Mouse (Mus musculus) kidney, embryonic 14.5 days (tissue): ENCODE measurements around the gene Grtp1. TPM values are rescaled to one million over a fixed set of nuclear protein-coding genes. Genes with fewer than 3 reads are reported as not detected.
A peak's percentile ranks its signal among the peaks of the same experiment; 100 is the strongest.

Experiments
- ATAC-seq: fragments of 200-750 bp; cut with Nextera tagmentation; 2 replicates; pipeline ENCODE4 v1.8.0; 2017; ENCODE audit warnings: moderate number of reproducible peaks, mild to moderate bottlenecking, moderate TSS enrichment, moderate library complexity; ENCODE audit not compliant: low FRiP score, low TSS enrichment
- H3K27ac ChIP-seq: fragments of 300-500 bp; sonication (generic); 2 replicates; pipeline ENCODE4 v1.5.1; 2014; ENCODE audit warnings: low read depth, mild to moderate bottlenecking, low read length, moderate library complexity, mixed read lengths
- H3K27me3 ChIP-seq: fragments of 300-500 bp; sonication (generic); 2 replicates; pipeline ENCODE4 v1.6.1; 2014; ENCODE audit warnings: mild to moderate bottlenecking, low read length; ENCODE audit not compliant: control insufficient read depth, insufficient read depth
- H3K36me3 ChIP-seq: fragments of 300-500 bp; sonication (generic); 2 replicates; pipeline ENCODE4 v1.6.1; 2014; ENCODE audit warnings: low read length, mixed read lengths; ENCODE audit not compliant: control insufficient read depth, insufficient read depth
- H3K4me1 ChIP-seq: fragments of 300-500 bp; sonication (generic); 2 replicates; pipeline ENCODE4 v1.6.1; 2014; ENCODE audit warnings: low read length, mixed read lengths; ENCODE audit not compliant: control insufficient read depth, insufficient read depth
- H3K4me2 ChIP-seq: fragments of 300-500 bp; sonication (generic); replicated peaks from 2 replicates; pipeline ENCODE4 v1.6.1; 2014; ENCODE audit warnings: low read depth, mild to moderate bottlenecking, low read length
- H3K4me3 ChIP-seq: fragments of 300-500 bp; sonication (generic); 2 replicates; pipeline ENCODE4 v1.5.1; 2014; ENCODE audit warnings: mild to moderate bottlenecking, low read length
- H3K9ac ChIP-seq: fragments of 300-500 bp; sonication (generic); 2 replicates; pipeline ENCODE4 v1.6.1; 2014; ENCODE audit warnings: low read depth, mild to moderate bottlenecking, low read length, moderate library complexity
- H3K9me3 ChIP-seq: fragments of 300-500 bp; sonication (generic); 2 replicates; pipeline ENCODE4 v1.6.1; 2016; ENCODE audit warnings: low read length; ENCODE audit not compliant: control insufficient read depth
- WGBS: fragments of 180-500 bp; shearing (Covaris S2); extraction: QIAGEN DNeasy Blood & Tissue Kit; methylation state at CpG from one replicate; pipeline ENCODE4 v1.1.7; 2014; 5-methylcytosine and 5-hydroxymethylcytosine counted together
- polyA plus RNA-seq: library from polyadenylated mRNA; unstranded; fragments of >200 nt; fragmentation: Nextera tagmentation; extraction: Ambion mirVana; gene quantifications from 2 replicates; pipeline ENCODE4 v1.2.1, GENCODE M21; 2014

Gene Grtp1
- polyA plus RNA-seq, 1 experiment from 2014 or later: 19.7 TPM

- H3K27ac ChIP-seq: no peak overlapping the region
- no peak for ATAC-seq
- no peaks in the 10 kb centered on the region for H3K27me3 ChIP-seq
- no peak overlapping the region for H3K4me3 ChIP-seq
- H3K9me3 ChIP-seq: no peaks in the 10 kb centered on the region
- H3K4me2 ChIP-seq: no peak overlapping the region
- 67% methylated on average over 1 of the region's 1 CpGs for WGBS
- 0 out of 2 replicates have a peak, but pooled peaks cover 8% of the 10 kb centered on the region for H3K4me1 ChIP-seq
- H3K9ac ChIP-seq: no peak overlapping the region
- no peaks in the 10 kb centered on the region for H3K36me3 ChIP-seq
Observed at GRCm38 (mm10) chr8:13209770-13210169, 9.3 kb upstream of the Grtp1 start.

GRCm38 (mm10) chr8:13208627-13209355 lies 8.4 kb upstream of the Grtp1 start:
- H3K4me3 ChIP-seq: no peak overlapping the region
- no peak overlapping the region for H3K4me2 ChIP-seq
- ATAC-seq: no peak
- no peaks in the 10 kb centered on the region for H3K27me3 ChIP-seq
- H3K9me3 ChIP-seq: no peaks in the 10 kb centered on the region
- no peak overlapping the region for H3K27ac ChIP-seq
- no peaks in the 10 kb centered on the region for H3K36me3 ChIP-seq
- H3K9ac ChIP-seq: no peak overlapping the region
- 0 out of 2 replicates have a peak, but pooled peaks cover 8% of the 10 kb centered on the region for H3K4me1 ChIP-seq
- WGBS: 49% methylated on average over 6 of the region's 6 CpGs

GRCm38 (mm10) chr8:13206290-13206689 lies 5.9 kb upstream of the Grtp1 start:
- Histone ChIP-seq H3K27ac (no peak overlapping the region), H3K9me3 (no peaks in the 10 kb centered on the region), H3K4me3 (no peak overlapping the region), H3K4me1 (peaks cover under 1% of the 10 kb centered on the region; the same call in 1 of the 2 replicates), H3K36me3 (no peaks in the 10 kb centered on the region), H3K4me2 (no peak overlapping the region), H3K27me3 (peaks cover 16% of the 10 kb centered on the region), H3K9ac (no peak overlapping the region)
- ATAC-seq: no peak
- WGBS: 35% methylated on average over 5 of the region's 5 CpGs

- Histone ChIP-seq H3K4me3 (no peak overlapping the region), H3K4me1 (peaks cover 6% of the 10 kb centered on the region; the same call in 1 of the 2 replicates), H3K4me2 (no peak overlapping the region), H3K27ac (no peak overlapping the region), H3K36me3 (no peaks in the 10 kb centered on the region), H3K9me3 (no peaks in the 10 kb centered on the region), H3K9ac (no peak overlapping the region), H3K27me3 (peaks cover 26% of the 10 kb centered on the region)
- 67% methylated on average over 5 of the region's 5 CpGs for WGBS
- no peak for ATAC-seq
Observed at GRCm38 (mm10) chr8:13205311-13205710, 4.9 kb upstream of the Grtp1 start.

GRCm38 (mm10) chr8:13204371-13205140 lies 4.1 kb upstream of the Grtp1 start:
- Histone ChIP-seq H3K36me3 (no peaks in the 10 kb centered on the region), H3K4me3 (no peak overlapping the region), H3K27me3 (peaks cover 28% of the 10 kb centered on the region), H3K9ac (no peak overlapping the region), H3K27ac (no peak overlapping the region), H3K9me3 (no peaks in the 10 kb centered on the region), H3K4me2 (no peak overlapping the region), H3K4me1 (peaks cover 6% of the 10 kb centered on the region; the same call in 1 of the 2 replicates)
- WGBS: 66% methylated on average over 12 of the region's 12 CpGs
- no peak for ATAC-seq

- ATAC-seq: no peak
- no peaks in the 10 kb centered on the region for H3K9me3 ChIP-seq
- no peak overlapping the region for H3K9ac ChIP-seq
- no peaks in the 10 kb centered on the region for H3K36me3 ChIP-seq
- H3K4me2 ChIP-seq: no peak overlapping the region
- 66% methylated on average over 1 of the region's 1 CpGs for WGBS
- peaks cover 6% of the 10 kb centered on the region; the same call in 1 of the 2 replicates for H3K4me1 ChIP-seq
- no peak overlapping the region for H3K27ac ChIP-seq
- H3K27me3 ChIP-seq: peaks cover 28% of the 10 kb centered on the region
- H3K4me3 ChIP-seq: no peak overlapping the region
Observed at GRCm38 (mm10) chr8:13203472-13203871, 3.1 kb upstream of the Grtp1 start.

GRCm38 (mm10) chr8:13202806-13203205 lies 2.4 kb upstream of the Grtp1 start:
- H3K9ac ChIP-seq: no peak overlapping the region
- no peak for ATAC-seq
- H3K4me1 ChIP-seq: peaks cover 6% of the 10 kb centered on the region; the same call in 1 of the 2 replicates
- peaks cover 28% of the 10 kb centered on the region for H3K27me3 ChIP-seq
- H3K27ac ChIP-seq: no peak overlapping the region
- 94% methylated on average over 3 of the region's 3 CpGs for WGBS
- no peaks in the 10 kb centered on the region for H3K9me3 ChIP-seq
- H3K4me3 ChIP-seq: no peak overlapping the region
- no peak overlapping the region for H3K4me2 ChIP-seq
- no peaks in the 10 kb centered on the region for H3K36me3 ChIP-seq

GRCm38 (mm10) chr8:13202041-13202440 lies 1.6 kb upstream of the Grtp1 start:
- H3K9ac ChIP-seq: no peak overlapping the region
- H3K4me2 ChIP-seq: no peak overlapping the region; the same call in 1 of the 2 replicates
- H3K9me3 ChIP-seq: no peaks in the 10 kb centered on the region
- no peak overlapping the region for H3K4me3 ChIP-seq
- H3K4me1 ChIP-seq: peaks cover 6% of the 10 kb centered on the region; the same call in 1 of the 2 replicates
- H3K36me3 ChIP-seq: no peaks in the 10 kb centered on the region
- peaks cover 28% of the 10 kb centered on the region for H3K27me3 ChIP-seq
- no peak overlapping the region for H3K27ac ChIP-seq
- 49% methylated on average over 3 of the region's 3 CpGs for WGBS
- ATAC-seq: no peak

GRCm38 (mm10) chr8:13201013-13201334 lies 554 bp upstream of the Grtp1 start:
- Histone ChIP-seq H3K36me3 (no peaks in the 10 kb centered on the region), H3K9ac (peak overlapping the region; percentile 20; the same call in 1 of the 2 replicates), H3K27me3 (peaks cover 28% of the 10 kb centered on the region), H3K9me3 (no peaks in the 10 kb centered on the region), H3K4me2 (peak overlapping the region; percentile 88), H3K27ac (no peak overlapping the region), H3K4me1 (peaks cover 6% of the 10 kb centered on the region; the same call in 1 of the 2 replicates), H3K4me3 (peak overlapping the region; percentile 87)
- WGBS: 2% methylated on average over 18 of the region's 18 CpGs
- ATAC-seq: no peak
